Mouse (Mus musculus): ENCODE measurements around the gene Thap8.

The Thap8 gene

GRCm38 (mm10) chr7:30286701-30287410 lies 7.0 kb downstream of the Thap8 start:
- DNase-seq (ENCODE audit: low read depth) = no peak

GRCm38 (mm10) chr7:30288046-30288445 lies 8.2 kb downstream of the Thap8 start:
- no peak for DNase-seq (ENCODE audit: low read depth)

- no peak for DNase-seq (ENCODE audit: low read depth)
Observed at GRCm38 (mm10) chr7:30289071-30289713, 9.3 kb downstream of the Thap8 start.

GRCm38 (mm10) chr7:30289714-30290399 lies 10.0 kb downstream of the Thap8 start:
- DNase-seq (ENCODE audit: low read depth) = no peak

GRCm38 (mm10) chr7:30291215-30292131 lies 11.6 kb downstream of the Thap8 start, which contains the start of gene Clip3:
TSS of gene Clip3 (plus strand) at chr7:30291728.
- DNase-seq (ENCODE audit: low read depth) = no peak

- no peak for DNase-seq (ENCODE audit: low read depth)
Observed at GRCm38 (mm10) chr7:30293795-30294194, 13.9 kb downstream of the Thap8 start.

- DNase-seq (ENCODE audit: low read depth) = no peak
Observed at GRCm38 (mm10) chr7:30294296-30294695, 14.4 kb downstream of the Thap8 start.

- DNase-seq (ENCODE audit: low read depth) = peak; percentile 27
Observed at GRCm38 (mm10) chr7:30295103-30295502, 15.2 kb downstream of the Thap8 start.

GRCm38 (mm10) chr7:30296816-30297215 lies 16.9 kb downstream of the Thap8 start:
- DNase-seq (ENCODE audit: low read depth) = no peak

GRCm38 (mm10) chr7:30297266-30297665 lies 17.4 kb downstream of the Thap8 start:
- DNase-seq (ENCODE audit: low read depth) = no peak

- DNase-seq (ENCODE audit: low read depth) = peak; percentile 56
Observed at GRCm38 (mm10) chr7:30300914-30301313, 21.0 kb downstream of the Thap8 start.

- DNase-seq (ENCODE audit: low read depth) = peak; percentile 66
Observed at GRCm38 (mm10) chr7:30306083-30306779, 26.3 kb downstream of the Thap8 start.

- DNase-seq (ENCODE audit: low read depth) = peak; percentile 98
Observed at GRCm38 (mm10) chr7:30308076-30309005, 28.4 kb downstream of the Thap8 start, which contains the start of gene Alkbh6. TSS of gene Alkbh6 (plus strand) at chr7:30308717.

- DNase-seq (ENCODE audit: low read depth) = no peak
Observed at GRCm38 (mm10) chr7:30309395-30310129, 29.7 kb downstream of the Thap8 start.

- DNase-seq (ENCODE audit: low read depth) = no peak
Observed at GRCm38 (mm10) chr7:30310136-30310535, 30.2 kb downstream of the Thap8 start.

GRCm38 (mm10) chr7:30313666-30314320 lies 33.9 kb downstream of the Thap8 start:
- no peak for DNase-seq (ENCODE audit: low read depth)

- DNase-seq (ENCODE audit: low read depth) = no peak
Observed at GRCm38 (mm10) chr7:30314721-30315155, 34.8 kb downstream of the Thap8 start, which contains the start of gene Syne4. TSS of gene Syne4 (plus strand) at chr7:30314807.
